ENCODE assay signal across 2 mouse cellular contexts in the genomic region with DNA sequence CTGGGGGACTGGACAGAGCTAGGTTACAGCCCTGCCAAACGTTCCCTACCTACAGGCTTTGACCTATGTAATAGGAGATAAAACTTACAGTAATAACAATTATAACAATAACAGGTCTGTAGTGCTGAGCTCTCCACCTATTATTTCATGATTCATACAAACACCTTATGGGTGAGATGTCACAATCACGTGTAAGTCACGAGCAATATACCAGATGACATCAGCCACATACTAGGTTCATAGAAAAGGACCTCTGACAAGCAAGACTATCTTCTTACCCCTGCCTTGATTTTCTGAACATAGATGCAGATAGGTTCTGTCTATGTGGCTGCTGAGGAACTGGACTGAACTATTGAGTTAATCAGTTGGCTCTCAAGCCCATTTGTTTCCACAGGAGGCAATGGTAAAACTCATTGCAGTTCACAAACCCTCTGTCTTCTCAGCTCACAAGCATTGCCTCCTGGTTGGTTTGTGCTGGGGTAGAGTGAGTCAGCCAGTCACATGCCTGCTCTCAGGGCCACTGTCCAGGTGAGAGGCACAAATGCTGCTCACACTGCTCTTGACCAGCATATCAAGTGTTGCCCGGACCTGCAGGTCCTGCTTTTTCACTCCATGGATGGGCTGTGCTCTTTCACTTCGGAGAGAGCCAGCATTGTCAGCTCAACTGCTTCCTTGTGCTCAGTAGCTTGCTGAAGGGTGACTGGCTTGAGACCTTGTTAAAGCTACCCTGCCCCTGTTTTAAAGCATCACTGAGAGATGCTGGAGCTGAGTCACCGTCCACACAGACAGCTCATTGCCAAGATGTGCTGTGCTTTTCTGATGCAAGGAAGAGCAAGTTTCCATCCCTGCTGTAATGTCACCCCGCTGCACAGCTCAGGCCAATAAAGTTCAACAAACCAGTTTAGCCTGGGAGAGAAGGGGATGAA.
TF ChIP-seq lines count a peak whose summit lies in the region.

No protein-coding gene starts in this region.

TF ChIP-seq in MEL, 35 proteins besides CTCF, POLR2A, EP300 and RAD21 (continued from another document):
- TF ChIP-seq ZKSCAN1 (IDR thresholded peaks at IDR 0.05; ENCODE audit: low read depth, low read length): no peak
- no peak for TF ChIP-seq E2F4 (IDR thresholded peaks at IDR 0.05; ENCODE audit: borderline replicate concordance, low read depth, low read length)
- no peak for TF ChIP-seq USF2 (IDR thresholded peaks at IDR 0.05; ENCODE audit: borderline replicate concordance in 1 of 2, insufficient read depth in 1 of 2, low read depth in 1 of 2, low read length in 2 of 2)
- TF ChIP-seq ZC3H11A (IDR thresholded peaks at IDR 0.05; ENCODE audit: low read depth, low read length): no peak
- no peak for TF ChIP-seq KAT2A (conservative IDR thresholded peaks at IDR 0.05; ENCODE audit: low read depth, low read length)
- TF ChIP-seq ELF1 (IDR thresholded peaks at IDR 0.05; ENCODE audit: low read depth, low read length): no peak
- no peak for TF ChIP-seq TCF12 (IDR thresholded peaks at IDR 0.05; ENCODE audit: low read depth, low read length)
- TF ChIP-seq HCFC1 (IDR thresholded peaks at IDR 0.05; ENCODE audit: low read depth, low read length): no peak
- TF ChIP-seq MYC (IDR thresholded peaks at IDR 0.05; ENCODE audit: low read depth, low read length): no peak
- no peak for TF ChIP-seq SIN3A (IDR thresholded peaks at IDR 0.05; ENCODE audit: low read length)
- no peak for TF ChIP-seq CHD1 (IDR thresholded peaks at IDR 0.05; ENCODE audit: low read depth, low read length)
- no peak for TF ChIP-seq ZNF384 (IDR thresholded peaks at IDR 0.05; ENCODE audit: low read depth, low read length)
- no peak for TF ChIP-seq GABPA (IDR thresholded peaks at IDR 0.05; ENCODE audit: low read depth, low read length)

TF ChIP-seq in myocyte, 11 proteins besides CTCF, POLR2A, EP300 and RAD21 (continued from another document):
- TF ChIP-seq POLR2AphosphoS2 (IDR thresholded peaks at IDR 0.05; ENCODE audit: insufficient read length, low read depth) (no peak), CEBPB (IDR thresholded peaks at IDR 0.05; ENCODE audit: insufficient read depth, poor library complexity, severe bottlenecking) (peak; percentile 100), MYOG (IDR thresholded peaks at IDR 0.05; ENCODE audit: control insufficient read depth in 1 of 3, insufficient read depth in 1 of 3, insufficient read length in 2 of 3, low read depth in 2 of 3) (peak in 1 of 3 experiments; percentile 48), SRF (IDR thresholded peaks at IDR 0.05; ENCODE audit: control insufficient read depth, insufficient read length, low read depth) (no peak), USF1 (IDR thresholded peaks at IDR 0.05; ENCODE audit: low read depth) (peak; percentile 83), E2F4 (IDR thresholded peaks at IDR 0.05; ENCODE audit: insufficient read depth) (no peak)
